Mouse (Mus musculus) C2C12 (cell line): Measurements from ENCODE around the gene Guca1a. TPM values are rescaled to one million over a fixed set of nuclear protein-coding genes. Genes with fewer than 3 reads are reported as not detected.

ENCODE experiments used
- H3K27me3 ChIP-seq: one replicate; pipeline ENCODE4 v1.6.1; 2011; ENCODE audit not compliant: control insufficient read depth, insufficient read depth, insufficient read length
- H3K36me3 ChIP-seq: one replicate; pipeline ENCODE4 v1.6.1; 2011; ENCODE audit not compliant: control insufficient read depth, insufficient read depth
- H3K4me3 ChIP-seq: one replicate; pipeline ENCODE4 v1.5.1; 2011; ENCODE audit warnings: mild to moderate bottlenecking, control low read depth; ENCODE audit not compliant: poor library complexity, insufficient read depth, severe bottlenecking
- H3K79me2 ChIP-seq: one replicate; pipeline ENCODE4 v1.6.1; 2011; ENCODE audit not compliant: control insufficient read depth, insufficient read depth
- H3K79me3 ChIP-seq: one replicate; pipeline ENCODE4 v1.6.1; 2011; ENCODE audit warnings: low read depth, control low read depth
- H3ac ChIP-seq: one replicate; pipeline ENCODE3; 2011; ENCODE audit warnings: low read depth; ENCODE audit not compliant: control insufficient read depth, insufficient read length
- CEBPB ChIP-seq: IDR thresholded peaks from one replicate; pipeline ENCODE4 v1.6.1; 2011; ENCODE audit warnings: low read depth, mild to moderate bottlenecking, control low read depth, moderate library complexity
- CTCF ChIP-seq: IDR thresholded peaks from one replicate; pipeline ENCODE4 v1.5.1; 2011; ENCODE audit not compliant: control insufficient read depth, insufficient read depth, insufficient read length
- FOSL1 ChIP-seq: IDR thresholded peaks from one replicate; pipeline ENCODE4 v1.8.0; 2011; ENCODE audit warnings: mild to moderate bottlenecking, low read length; ENCODE audit not compliant: poor library complexity, insufficient read depth, severe bottlenecking
- MAX ChIP-seq: IDR thresholded peaks from one replicate; pipeline ENCODE4 v1.6.1; 2011; ENCODE audit warnings: mild to moderate bottlenecking, control low read depth
- MYOD1 ChIP-seq: IDR thresholded peaks from one replicate; pipeline ENCODE4 v1.6.1; 2011; ENCODE audit warnings: low read depth; ENCODE audit not compliant: control insufficient read depth, insufficient read length
- MYOG ChIP-seq: IDR thresholded peaks from one replicate; pipeline ENCODE4 v1.6.1; 2011; ENCODE audit not compliant: control insufficient read depth, insufficient read length; ENCODE audit errors: extremely low read depth
- USF1 ChIP-seq: IDR thresholded peaks from one replicate; pipeline ENCODE4 v1.6.1; 2011; ENCODE audit warnings: low read depth, mild to moderate bottlenecking, control low read depth, moderate library complexity
- polyA plus RNA-seq: library from polyadenylated mRNA; unstranded; fragments of >200 nt; fragmentation: generic; extraction: Trizol; gene quantifications from one replicate; pipeline ENCODE4 v1.2.1, GENCODE M21; 2012; ENCODE audit warnings: missing spikeins

Gene Guca1a
- polyA plus RNA-seq, 1 experiment = 0.48 TPM

DNA sequence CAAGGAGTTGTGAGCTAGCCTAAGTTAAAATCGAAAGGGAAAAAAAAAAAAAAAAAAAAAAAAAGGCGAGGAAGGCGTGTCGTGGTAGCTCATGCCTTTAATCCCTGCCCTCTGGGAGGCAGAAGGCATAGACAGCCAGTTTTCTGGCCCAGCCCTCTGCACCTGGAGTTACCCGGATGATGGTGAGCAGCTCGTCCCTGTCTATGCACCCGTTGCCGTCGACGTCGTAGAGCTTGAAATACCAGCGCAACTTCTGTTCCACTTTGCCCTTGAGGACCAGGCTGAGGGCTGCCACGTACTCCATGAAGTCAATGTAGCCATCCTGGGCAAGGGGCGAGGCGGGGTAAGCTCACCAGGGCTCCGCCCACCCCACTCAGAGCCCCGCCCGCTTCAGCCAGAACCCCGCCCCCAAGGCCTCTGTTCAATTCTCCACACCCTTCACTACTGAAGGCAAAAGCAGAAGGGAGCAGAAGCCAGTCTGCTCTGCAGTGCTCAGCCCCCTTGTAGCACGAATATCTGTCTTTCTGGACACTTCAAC is 4.9 kb downstream of the Guca1a start:
- peak overlapping the region; percentile 48 for H3ac ChIP-seq
- H3K79me3 ChIP-seq = no peaks in the 10 kb centered on the region
- TF ChIP-seq USF1 (no peak), MYOG (no peak), MYOD1 (no peak), FOSL1 (no peak), CEBPB (no peak), MAX (no peak), CTCF (no peak)
- no peaks in the 10 kb centered on the region for H3K79me2 ChIP-seq
- no peak overlapping the region for H3K4me3 ChIP-seq
- peaks cover 25% of the 10 kb centered on the region for H3K27me3 ChIP-seq
- H3K36me3 ChIP-seq = no peaks in the 10 kb centered on the region

DNA sequence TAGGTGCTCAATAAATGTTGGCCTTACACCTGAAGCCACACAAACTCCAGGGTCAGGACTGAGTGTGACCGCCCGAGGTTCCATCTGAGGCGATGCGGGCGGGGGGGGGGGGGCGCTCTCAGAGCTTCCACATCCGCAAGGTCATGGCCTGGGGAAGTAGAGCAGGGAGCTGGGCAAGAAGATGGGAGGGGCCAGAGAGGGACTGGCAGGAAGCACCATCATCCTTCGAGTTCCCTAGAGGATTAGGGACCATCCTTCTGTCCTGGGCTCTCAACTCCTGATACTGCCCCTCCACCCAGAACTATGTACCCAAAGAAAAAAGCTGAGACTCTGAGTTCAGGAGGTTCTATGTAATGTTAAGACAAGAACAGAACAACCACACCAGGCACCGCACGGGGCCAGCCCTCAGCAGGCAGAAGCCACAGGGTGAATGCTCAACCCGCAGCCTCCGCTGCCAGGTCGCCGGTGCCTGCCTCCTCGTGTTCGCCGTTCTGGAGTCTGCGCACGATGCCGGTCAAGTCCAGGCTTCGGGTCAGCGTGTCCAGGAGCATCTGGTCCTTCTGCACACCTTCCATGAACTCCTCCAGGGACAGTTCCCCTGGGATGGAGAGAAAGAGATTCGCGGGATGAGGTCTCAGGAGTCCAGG is 6.0 kb downstream of the Guca1a start:
- TF ChIP-seq MAX = no peak
- no peak for TF ChIP-seq CTCF
- no peak for TF ChIP-seq FOSL1
- H3K4me3 ChIP-seq = no peak overlapping the region

DNA sequence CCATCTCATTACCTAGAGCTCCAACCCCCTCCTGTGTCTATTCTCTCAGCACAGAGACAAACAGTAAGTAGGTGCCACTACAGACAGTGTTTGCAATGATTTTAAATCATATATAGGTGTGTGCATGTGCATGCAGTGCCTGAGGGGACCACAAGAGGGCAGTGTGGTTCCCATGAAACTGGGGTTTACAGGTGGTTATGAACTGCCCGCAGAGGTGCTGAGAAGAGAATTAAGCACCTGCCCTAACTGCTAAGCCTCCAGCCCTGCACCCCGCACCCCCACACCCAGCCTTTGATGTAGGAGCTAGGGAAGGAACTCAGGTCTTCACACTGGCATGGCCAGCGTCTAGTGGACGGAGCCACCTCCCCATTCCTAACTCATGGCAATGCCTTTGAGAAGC is 13.7 kb downstream of the Guca1a start:
- no peaks in the 10 kb centered on the region for H3K79me2 ChIP-seq
- no peak overlapping the region for H3ac ChIP-seq
- TF ChIP-seq CTCF (peak; percentile 27), MAX (no peak)
- H3K27me3 ChIP-seq = no peaks in the 10 kb centered on the region
- no peaks in the 10 kb centered on the region for H3K79me3 ChIP-seq
- H3K4me3 ChIP-seq = no peak overlapping the region
- H3K36me3 ChIP-seq = no peaks in the 10 kb centered on the region

More for the DNA sequence above, 6.0 kb downstream of the Guca1a start:
- no peaks in the 10 kb centered on the region for H3K36me3 ChIP-seq
- peaks cover 16% of the 10 kb centered on the region for H3K27me3 ChIP-seq
- H3K79me3 ChIP-seq = no peaks in the 10 kb centered on the region
- H3K79me2 ChIP-seq = no peaks in the 10 kb centered on the region
- no peak overlapping the region for H3ac ChIP-seq

GRCm38 (mm10) chr17:47385145-47385544 is 15.2 kb downstream of the Guca1a start, which contains the start of gene Guca1b:
TSS of gene Guca1b (plus strand) at chr17:47385393.
- Histone ChIP-seq H3K36me3 (peaks cover 4% of the 10 kb centered on the region), H3K4me3 (no peak within 1 kb of the TSS)

GRCm38 (mm10) chr17:47384064-47384463 is 16.3 kb downstream of the Guca1a start:
- Histone ChIP-seq H3K27me3 (no peaks in the 10 kb centered on the region), H3K79me2 (no peaks in the 10 kb centered on the region), H3K79me3 (no peaks in the 10 kb centered on the region), H3ac (no peak overlapping the region), H3K4me3 (no peak overlapping the region), H3K36me3 (peaks cover 13% of the 10 kb centered on the region)
- TF ChIP-seq CEBPB (no peak), USF1 (no peak), MAX (no peak), MYOD1 (no peak), CTCF (no peak), FOSL1 (no peak), MYOG (no peak)

More at GRCm38 (mm10) chr17:47385145-47385544, 15.2 kb downstream of the Guca1a start, which contains the start of gene Guca1b:
- Histone ChIP-seq H3K79me2 (no peaks in the 10 kb centered on the region), H3K79me3 (no peaks in the 10 kb centered on the region), H3K27me3 (no peaks in the 10 kb centered on the region), H3ac (no peak within 1 kb of the TSS)
- TF ChIP-seq FOSL1 (no peak), MAX (no peak), USF1 (no peak), MYOG (no peak), CEBPB (no peak), CTCF (no peak), MYOD1 (no peak)

DNA sequence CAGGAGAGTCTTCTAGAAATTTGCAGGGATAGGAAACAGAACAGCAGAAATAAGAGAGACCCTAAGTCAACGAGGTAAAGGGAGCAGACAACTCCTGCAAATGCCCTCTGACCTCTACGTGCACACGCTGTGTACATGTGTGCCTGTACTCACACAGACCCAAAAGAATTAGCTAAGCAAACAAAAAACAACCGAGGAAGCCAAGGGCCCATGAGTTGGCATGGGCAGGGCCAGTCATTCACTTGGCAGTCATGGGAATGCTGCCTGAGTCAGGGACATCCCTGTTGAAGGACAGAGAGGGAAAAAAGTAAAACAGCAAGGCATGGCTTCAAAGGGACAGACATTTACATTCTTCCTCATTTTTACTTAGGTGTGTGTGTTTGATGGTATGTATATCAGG is 17.1 kb downstream of the Guca1a start:
- H3K79me2 ChIP-seq = no peaks in the 10 kb centered on the region
- no peaks in the 10 kb centered on the region for H3K27me3 ChIP-seq
- peaks cover 15% of the 10 kb centered on the region for H3K36me3 ChIP-seq
- H3K79me3 ChIP-seq = no peaks in the 10 kb centered on the region
- H3ac ChIP-seq = no peak overlapping the region
- TF ChIP-seq MYOD1 = no peak
- no peak for TF ChIP-seq MAX
- TF ChIP-seq CTCF = no peak
- TF ChIP-seq FOSL1 = no peak
- TF ChIP-seq MYOG = no peak
- TF ChIP-seq USF1 = no peak
- no peak for TF ChIP-seq CEBPB
- H3K4me3 ChIP-seq = no peak overlapping the region
